Mouse (Mus musculus) hindbrain, embryonic 12.5 days (tissue): ENCODE results near the gene Surf2. TPM values are rescaled to one million over a fixed set of nuclear protein-coding genes. Genes with fewer than 3 reads are reported as not detected.

Experiments
- ATAC-seq: fragments of 200-750 bp; cut with Nextera tagmentation; 2 replicates; pipeline ENCODE4 v1.8.0; 2017; ENCODE audit warnings: moderate TSS enrichment; ENCODE audit not compliant: low FRiP score
- H3K27ac ChIP-seq: fragments of 300-500 bp; sonication (generic); 2 replicates; pipeline ENCODE4 v1.5.1; 2016; ENCODE audit warnings: mild to moderate bottlenecking
- H3K27me3 ChIP-seq: fragments of 300-500 bp; sonication (generic); 2 replicates; pipeline ENCODE4 v1.6.1; 2016; ENCODE audit warnings: mild to moderate bottlenecking
- H3K36me3 ChIP-seq: fragments of 300-500 bp; sonication (generic); 2 replicates; pipeline ENCODE4 v1.6.1; 2016; ENCODE audit warnings: mild to moderate bottlenecking
- H3K4me1 ChIP-seq: fragments of 300-500 bp; sonication (generic); 2 replicates; pipeline ENCODE4 v1.6.1; 2016
- H3K4me2 ChIP-seq: fragments of 300-500 bp; sonication (generic); replicated peaks from 2 replicates; pipeline ENCODE4 v1.6.1; 2016; ENCODE audit warnings: mild to moderate bottlenecking
- H3K4me3 ChIP-seq: fragments of 300-500 bp; sonication (generic); 2 replicates; pipeline ENCODE4 v1.5.1; 2016; ENCODE audit warnings: mild to moderate bottlenecking
- H3K9ac ChIP-seq: fragments of 300-500 bp; sonication (generic); 2 replicates; pipeline ENCODE4 v1.6.1; 2016; ENCODE audit warnings: mild to moderate bottlenecking, moderate library complexity
- H3K9me3 ChIP-seq: fragments of 300-500 bp; sonication (generic); replicated peaks from 2 replicates; pipeline ENCODE4 v1.6.1; 2016; ENCODE audit warnings: mild to moderate bottlenecking
- WGBS: fragments of 180-500 bp; shearing (Covaris S2); methylation state at CpG from one replicate; pipeline ENCODE4 v1.1.7; 2016; 5-methylcytosine and 5-hydroxymethylcytosine counted together
- polyA plus RNA-seq: library from polyadenylated mRNA; unstranded; fragments of >200 nt; fragmentation: Nextera tagmentation; extraction: Ambion mirVana; gene quantifications from 2 replicates; pipeline ENCODE4 v1.2.1, GENCODE M21; 2016

Gene Surf2
- polyA plus RNA-seq, 1 experiment from 2014 or later, result 50.1 TPM

DNA sequence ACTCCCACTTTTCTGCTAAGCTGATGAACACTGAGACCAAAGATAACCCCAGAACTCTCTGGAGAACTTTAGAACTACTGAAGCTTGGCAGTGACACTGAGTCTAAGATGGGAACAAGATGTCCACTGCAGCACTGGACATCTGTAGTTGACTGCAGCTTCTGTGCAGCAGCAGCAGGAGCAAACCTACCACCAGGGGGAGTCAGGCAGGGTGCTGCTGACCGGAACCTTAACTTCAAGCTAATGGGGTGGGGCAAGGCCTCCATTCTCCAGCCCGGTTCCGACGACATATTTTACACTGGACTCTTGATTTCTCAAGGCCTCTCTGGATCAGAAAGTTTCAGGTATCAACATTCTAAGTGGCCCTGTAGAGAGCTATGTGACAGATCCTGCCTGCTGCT, 9.1 kb upstream of the Surf2 start:
- Histone ChIP-seq H3K4me2 (no peak overlapping the region), H3K27me3 (no peaks in the 10 kb centered on the region), H3K4me1 (peaks cover 37% of the 10 kb centered on the region), H3K9ac (0 out of 2 replicates have a peak overlapping the region, but pooled peaks have one; percentile 15), H3K36me3 (peaks cover 40% of the 10 kb centered on the region), H3K9me3 (no peaks in the 10 kb centered on the region), H3K27ac (no peak overlapping the region), H3K4me3 (no peak overlapping the region)
- 71% methylated on average over 4 of the region's 4 CpGs for WGBS
- no peak for ATAC-seq

DNA sequence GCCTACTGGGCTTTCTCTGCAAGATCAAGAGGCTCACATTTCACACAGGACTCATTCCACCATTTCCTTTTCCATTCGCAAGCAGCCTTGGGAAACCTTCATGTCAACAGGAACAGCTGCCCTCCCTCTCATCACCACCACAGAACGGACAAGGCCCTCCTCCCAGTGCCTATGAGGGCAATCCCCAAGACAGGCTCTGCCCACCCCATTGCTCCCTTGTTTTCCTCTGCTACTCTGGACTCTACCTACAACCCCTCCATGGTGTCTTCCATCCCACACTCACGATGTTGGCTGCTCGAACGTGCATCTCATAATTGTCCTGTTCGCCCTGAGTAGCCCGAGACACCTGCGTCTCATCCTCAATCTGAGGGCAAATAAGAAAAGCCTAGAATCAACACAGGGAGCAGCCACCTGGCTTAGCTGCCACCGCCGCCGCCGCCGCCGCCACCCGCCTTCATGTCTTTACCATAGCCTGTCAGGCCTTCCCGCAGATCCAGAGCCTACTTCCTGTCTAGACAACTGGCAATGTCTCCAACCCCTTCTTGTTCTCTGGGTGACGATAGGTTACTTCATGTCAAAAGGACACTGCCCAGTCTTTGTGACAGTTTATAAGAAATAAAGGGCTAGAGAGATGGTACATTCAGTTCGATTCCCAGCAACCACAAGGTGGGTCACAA, 7.3 kb upstream of the Surf2 start:
- no peak for ATAC-seq
- Histone ChIP-seq H3K9me3 (no peaks in the 10 kb centered on the region), H3K27me3 (no peaks in the 10 kb centered on the region), H3K4me3 (peak overlapping the region; percentile 90), H3K36me3 (peaks cover 56% of the 10 kb centered on the region), H3K4me1 (peaks cover 35% of the 10 kb centered on the region), H3K4me2 (peak overlapping the region; percentile 78), H3K27ac (no peak overlapping the region), H3K9ac (peak overlapping the region; percentile 87)
- 87% methylated on average over 18 of the region's 18 CpGs for WGBS

DNA sequence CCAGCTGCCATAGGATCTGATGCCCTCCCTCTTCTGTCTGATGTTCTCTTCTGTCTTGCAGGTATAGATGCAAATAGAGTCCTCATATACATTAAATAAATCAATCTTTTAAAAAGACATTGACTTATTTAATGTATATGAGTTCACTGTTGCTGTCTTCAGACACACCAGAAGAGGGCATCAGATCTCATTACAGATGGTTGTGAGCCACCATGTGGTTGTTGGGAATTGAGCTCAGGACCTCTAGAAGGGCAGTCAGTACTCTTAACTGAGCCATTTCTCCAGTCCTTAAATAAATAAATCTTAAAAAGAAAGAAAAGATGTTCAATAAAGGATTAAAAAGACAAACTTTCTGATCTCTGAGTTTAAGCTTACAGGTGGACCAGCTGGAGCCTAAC, 6.8 kb upstream of the Surf2 start:
- Histone ChIP-seq H3K4me3 (peak overlapping the region; percentile 90), H3K27ac (peak overlapping the region; percentile 89; the same call in 1 of the 2 replicates), H3K9ac (peak overlapping the region; percentile 87), H3K27me3 (no peaks in the 10 kb centered on the region), H3K9me3 (no peaks in the 10 kb centered on the region), H3K4me1 (peaks cover 32% of the 10 kb centered on the region), H3K4me2 (peak overlapping the region; percentile 78), H3K36me3 (peaks cover 62% of the 10 kb centered on the region)
- ATAC-seq, result no peak

GRCm38 (mm10) chr2:26910124-26910993, 5.8 kb upstream of the Surf2 start, which contains the start of the genes Med22 and Rpl7a:
Gene Med22, minus strand, starts transcription at chr2:26910677.
Gene Rpl7a, plus strand, starts transcription at chr2:26910764.
- H3K27ac ChIP-seq, result peak within 1 kb of the TSS; percentile 89
- peak within 1 kb of the TSS; percentile 97 for H3K9ac ChIP-seq
- H3K36me3 ChIP-seq, result peaks cover 61% of the 10 kb centered on the region
- WGBS, result under 1% methylated on average over 73 of the region's 74 CpGs
- peaks cover 41% of the 10 kb centered on the region for H3K4me1 ChIP-seq
- peak within 1 kb of the TSS; percentile 100 for H3K4me2 ChIP-seq
- ATAC-seq, result peak; percentile 92
- H3K9me3 ChIP-seq, result no peaks in the 10 kb centered on the region
- H3K27me3 ChIP-seq, result no peaks in the 10 kb centered on the region
- peak within 1 kb of the TSS; percentile 90 for H3K4me3 ChIP-seq

DNA sequence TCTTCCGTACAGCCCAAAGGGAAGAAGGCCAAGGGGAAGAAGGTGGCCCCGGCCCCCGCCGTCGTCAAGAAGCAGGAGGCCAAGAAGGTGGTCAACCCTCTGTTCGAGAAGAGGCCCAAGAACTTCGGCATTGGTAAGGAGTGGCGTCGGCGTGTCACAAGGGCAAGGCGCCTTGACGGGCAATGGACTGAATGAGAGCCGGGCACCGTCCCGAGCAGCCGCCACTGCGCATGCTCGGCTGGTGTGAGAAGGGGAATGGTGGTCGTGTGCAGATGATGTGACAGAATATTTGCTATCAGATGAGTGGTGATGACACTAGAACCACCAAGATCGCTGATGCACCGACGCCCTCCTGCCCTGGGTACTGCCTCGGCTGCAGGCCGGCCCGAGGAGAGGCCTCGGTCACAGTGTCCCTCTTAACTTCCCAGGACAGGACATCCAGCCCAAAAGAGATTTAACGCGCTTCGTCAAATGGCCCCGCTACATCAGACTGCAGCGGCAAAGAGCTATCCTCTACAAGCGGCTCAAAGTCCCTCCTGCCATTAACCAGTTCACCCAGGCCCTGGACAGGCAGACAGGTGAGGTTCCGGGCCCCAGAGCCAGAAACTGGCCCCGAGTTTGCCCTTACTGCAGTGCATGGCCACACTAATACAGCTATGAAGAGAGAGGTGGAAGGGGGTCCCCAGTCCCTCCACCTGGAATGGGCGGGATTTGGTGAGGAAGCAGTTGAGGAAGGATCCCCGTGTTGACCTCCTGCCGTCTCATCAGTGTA, 5.0 kb upstream of the Surf2 start:
- Histone ChIP-seq H3K4me2 (peak overlapping the region; percentile 100), H3K4me3 (peak overlapping the region; percentile 90), H3K9ac (peak overlapping the region; percentile 97), H3K36me3 (peaks cover 53% of the 10 kb centered on the region), H3K9me3 (no peaks in the 10 kb centered on the region), H3K27ac (peak overlapping the region; percentile 89), H3K27me3 (no peaks in the 10 kb centered on the region), H3K4me1 (peaks cover 45% of the 10 kb centered on the region)
- 1% methylated on average over 37 of the region's 37 CpGs for WGBS
- peak; percentile 60 for ATAC-seq

DNA sequence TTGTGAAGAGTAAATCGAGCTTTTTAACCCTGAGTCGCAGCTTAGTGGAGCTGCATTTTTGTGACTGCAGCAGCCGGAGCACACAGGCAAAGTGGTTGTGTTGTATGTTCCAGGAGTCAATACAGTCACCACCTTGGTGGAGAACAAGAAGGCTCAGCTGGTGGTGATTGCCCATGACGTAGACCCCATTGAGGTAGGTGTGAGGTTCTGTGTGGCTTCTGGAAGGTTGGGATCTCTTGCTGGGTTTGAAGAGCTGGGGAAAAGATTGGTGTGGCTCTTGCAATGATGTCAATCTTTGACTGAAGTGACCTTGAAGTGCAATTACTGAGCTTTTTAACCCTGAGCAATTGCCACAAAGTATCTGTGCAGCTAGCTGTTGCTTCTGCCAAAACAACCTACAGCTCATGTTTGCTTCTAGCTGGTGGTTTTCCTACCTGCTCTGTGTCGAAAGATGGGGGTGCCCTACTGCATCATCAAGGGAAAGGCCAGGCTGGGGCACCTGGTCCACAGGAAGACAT, 3.9 kb upstream of the Surf2 start:
- H3K27me3 ChIP-seq, result no peaks in the 10 kb centered on the region
- H3K9me3 ChIP-seq, result no peaks in the 10 kb centered on the region
- 70% methylated on average over 5 of the region's 5 CpGs for WGBS
- H3K9ac ChIP-seq, result peak overlapping the region; percentile 97
- H3K36me3 ChIP-seq, result peaks cover 44% of the 10 kb centered on the region
- H3K4me2 ChIP-seq, result peak overlapping the region; percentile 100
- H3K4me1 ChIP-seq, result peaks cover 53% of the 10 kb centered on the region
- no peak for ATAC-seq
- peak overlapping the region; percentile 90 for H3K4me3 ChIP-seq
- no peak overlapping the region for H3K27ac ChIP-seq

- H3K9me3 ChIP-seq, result no peaks in the 10 kb centered on the region
- H3K4me1 ChIP-seq, result peaks cover 59% of the 10 kb centered on the region
- H3K4me3 ChIP-seq, result no peak overlapping the region
- no peaks in the 10 kb centered on the region for H3K27me3 ChIP-seq
- peaks cover 46% of the 10 kb centered on the region for H3K36me3 ChIP-seq
- no peak overlapping the region for H3K27ac ChIP-seq
- no peak overlapping the region for H3K9ac ChIP-seq
- ATAC-seq, result no peak
- H3K4me2 ChIP-seq, result no peak overlapping the region
- WGBS, result 87% methylated on average over 17 of the region's 17 CpGs
These were observed 2.6 kb upstream of the Surf2 start for GRCm38 (mm10) chr2:26913416-26914147.

- WGBS, result 66% methylated on average over 8 of the region's 8 CpGs
- H3K4me3 ChIP-seq, result no peak overlapping the region
- H3K4me1 ChIP-seq, result peaks cover 52% of the 10 kb centered on the region
- H3K27me3 ChIP-seq, result no peaks in the 10 kb centered on the region
- H3K27ac ChIP-seq, result no peak overlapping the region
- H3K9me3 ChIP-seq, result no peaks in the 10 kb centered on the region
- H3K4me2 ChIP-seq, result 0 out of 2 replicates have a peak overlapping the region, but pooled peaks have one; percentile 99
- no peak overlapping the region for H3K9ac ChIP-seq
- ATAC-seq, result no peak
- H3K36me3 ChIP-seq, result peaks cover 53% of the 10 kb centered on the region
These were observed 1.8 kb upstream of the Surf2 start for GRCm38 (mm10) chr2:26914148-26914941.

DNA sequence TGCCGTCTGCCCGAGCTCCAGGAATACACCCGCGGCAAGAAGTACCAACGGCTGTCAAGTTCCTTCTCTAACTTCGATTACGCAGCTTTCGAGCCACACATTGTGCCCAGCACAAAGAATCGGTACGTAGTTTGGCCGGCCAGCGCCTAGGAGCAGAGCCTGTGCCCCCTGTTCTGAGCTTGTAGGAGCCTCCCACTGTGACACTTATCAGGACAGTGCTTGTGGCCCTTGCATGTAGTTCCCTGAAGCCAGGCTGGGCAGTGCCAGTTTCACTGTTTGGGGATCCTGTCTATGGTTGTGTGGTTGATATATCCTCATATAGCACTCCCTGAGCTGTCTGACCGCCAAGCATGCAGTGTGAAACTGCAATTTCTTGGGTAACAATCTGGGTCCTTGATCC, 571 bp downstream of the Surf2 start:
- Histone ChIP-seq H3K9me3 (no peaks in the 10 kb centered on the region), H3K27me3 (no peaks in the 10 kb centered on the region), H3K36me3 (peaks cover 74% of the 10 kb centered on the region), H3K4me2 (peak overlapping the region; percentile 99), H3K27ac (peak overlapping the region; percentile 73), H3K4me1 (peaks cover 43% of the 10 kb centered on the region), H3K4me3 (peak overlapping the region; percentile 76), H3K9ac (peak overlapping the region; percentile 76)
- 2% methylated on average over 13 of the region's 13 CpGs for WGBS
- no peak for ATAC-seq

DNA sequence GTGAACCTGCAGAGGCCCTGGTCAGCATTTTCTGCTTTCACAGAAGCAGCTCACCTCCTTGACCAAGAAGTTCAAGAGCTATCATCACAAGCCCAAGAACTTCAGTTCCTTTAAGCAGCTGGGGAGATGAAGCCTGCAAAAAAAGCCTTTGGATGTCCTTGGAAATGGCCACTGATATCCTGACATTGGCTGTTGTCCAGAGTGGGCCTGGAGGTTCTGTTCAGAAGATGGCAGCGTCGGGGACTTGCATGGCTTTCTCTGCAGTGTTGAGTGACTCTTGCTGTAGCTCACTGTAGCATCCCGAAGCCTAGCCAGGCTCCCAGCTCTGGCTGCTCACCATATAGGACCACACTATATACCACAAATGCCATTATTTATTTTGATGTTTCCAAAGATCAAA, 3.5 kb downstream of the Surf2 start:
- Histone ChIP-seq H3K4me1 (peaks cover 31% of the 10 kb centered on the region), H3K9ac (no peak overlapping the region), H3K4me2 (no peak overlapping the region), H3K36me3 (peaks cover 74% of the 10 kb centered on the region), H3K4me3 (no peak overlapping the region), H3K27ac (no peak overlapping the region), H3K9me3 (no peaks in the 10 kb centered on the region), H3K27me3 (no peaks in the 10 kb centered on the region)
- WGBS, result 91% methylated on average over 3 of the region's 3 CpGs
- no peak for ATAC-seq
